Mouse (Mus musculus): Measurements from ENCODE around the gene Mmp11.

The Mmp11 gene

DNA sequence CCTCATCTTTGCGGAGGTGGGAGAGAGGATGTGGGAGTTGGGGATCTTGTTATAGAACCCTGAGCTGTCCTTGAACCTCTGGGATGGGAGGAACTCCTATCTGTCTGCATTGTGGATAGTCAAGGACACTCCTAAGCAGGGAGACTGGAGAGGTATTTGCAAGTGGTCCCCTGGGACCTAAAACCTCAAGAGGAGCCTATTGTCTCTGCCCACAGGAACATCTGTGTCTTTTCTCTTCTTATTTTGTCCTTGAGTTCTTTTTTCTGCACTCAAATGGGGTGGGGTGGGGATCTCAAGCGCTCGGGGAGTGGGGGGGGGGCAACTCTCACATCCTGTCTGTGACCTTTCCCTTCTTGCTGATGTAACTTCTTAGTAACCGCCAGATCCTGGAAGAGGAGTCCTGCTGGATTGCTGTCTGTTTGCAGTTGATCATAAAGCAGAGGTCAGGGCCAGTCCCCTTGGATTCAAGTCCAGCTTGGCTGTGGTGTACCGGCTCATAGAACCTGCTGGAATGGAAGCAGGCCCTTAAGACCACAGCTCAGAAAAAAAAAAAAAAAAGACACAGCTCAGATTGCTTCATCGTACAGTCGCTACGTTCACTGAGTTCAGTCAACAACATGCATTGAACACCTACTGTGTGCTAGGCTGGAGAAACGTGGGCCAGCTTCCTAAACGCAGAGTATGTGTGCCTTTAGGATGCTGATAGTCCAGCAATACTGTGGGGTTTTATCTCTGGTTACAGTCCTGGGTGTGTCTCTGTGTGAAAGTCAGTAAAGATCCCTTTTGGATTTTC lies 1.8 kb upstream of the Mmp11 start:
- no peak for DNase-seq

DNA sequence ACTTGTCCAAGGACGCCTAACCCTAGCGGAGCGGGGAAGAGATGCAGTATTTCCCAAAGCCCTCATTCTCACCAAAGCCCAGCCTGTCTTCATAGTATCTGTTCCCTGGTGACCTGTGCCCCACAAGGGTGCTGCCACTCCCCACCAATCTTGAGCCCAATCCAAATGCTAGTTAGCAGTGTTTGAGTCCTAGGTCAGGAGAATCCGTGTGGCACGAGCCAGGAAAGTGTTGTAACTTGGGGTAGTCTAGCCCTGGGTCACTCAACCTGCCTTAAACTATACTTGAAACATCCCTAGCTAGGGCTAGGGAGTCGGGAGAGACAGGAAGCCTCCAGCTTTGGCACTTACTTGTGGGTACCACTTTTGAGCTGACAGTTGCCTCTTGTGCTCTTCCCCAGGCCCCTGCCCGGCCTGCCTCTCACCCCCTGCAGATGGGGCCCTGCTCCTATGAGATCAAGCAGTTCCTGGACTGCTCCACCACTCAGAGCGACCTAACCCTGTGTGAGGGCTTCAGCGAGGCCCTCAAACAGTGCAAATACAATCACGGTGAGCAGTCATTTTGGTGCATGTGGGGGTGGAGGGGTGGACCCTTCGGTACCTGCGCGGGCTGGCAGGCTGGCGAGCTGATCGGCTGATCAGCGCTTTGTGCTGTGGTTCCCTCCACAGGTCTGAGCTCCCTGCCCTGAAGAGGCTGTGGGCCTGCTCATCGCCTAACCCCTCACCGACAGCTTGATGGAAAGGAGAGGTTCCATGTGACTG lies 792 bp upstream of the Mmp11 start:
- DNase-seq: no peak

DNA sequence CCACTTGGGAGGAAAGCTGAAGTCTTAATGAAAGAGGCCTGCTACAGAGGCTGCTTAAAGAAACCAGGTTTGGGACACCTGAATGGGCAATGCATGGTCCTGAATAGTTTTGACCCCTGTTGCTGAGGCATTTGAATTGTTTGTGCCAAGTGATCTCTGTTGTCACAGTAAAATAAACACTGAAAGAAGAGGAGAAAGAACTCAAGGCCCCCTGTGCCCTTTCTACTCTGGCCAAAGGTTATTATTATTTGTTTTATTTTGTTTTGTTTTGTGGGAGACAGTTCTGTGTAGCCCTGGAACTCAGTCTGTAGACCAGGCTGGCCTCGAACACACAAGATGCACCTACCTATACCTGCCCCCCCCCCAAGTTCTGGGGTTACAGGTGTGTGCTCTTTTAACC lies 1.3 kb downstream of the Mmp11 start:
- no peak for DNase-seq

DNA sequence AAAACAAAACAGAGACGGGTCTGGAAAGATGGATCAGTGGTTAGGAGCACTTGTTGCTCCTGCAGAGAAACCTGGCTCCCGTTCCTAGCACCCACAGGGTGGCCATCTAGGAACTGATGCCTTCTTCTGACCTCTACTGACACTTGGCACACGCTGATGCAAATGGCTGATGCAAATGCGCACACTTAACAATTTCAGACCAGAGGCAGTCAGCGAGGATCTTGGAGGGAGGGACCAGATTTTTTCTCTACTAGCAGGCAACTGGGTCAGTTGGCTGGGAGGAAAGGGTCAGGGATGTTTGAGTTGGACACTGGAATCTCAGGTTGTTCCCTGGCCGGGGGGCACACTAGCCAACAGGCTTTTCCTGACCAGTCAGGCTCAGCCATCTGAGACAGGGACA lies 3.4 kb downstream of the Mmp11 start, which contains the start of gene Chchd10:
Gene Chchd10 (plus strand): TSS at position 240 of the 400 bp plus-strand sequence.
- DNase-seq: no peak

DNA sequence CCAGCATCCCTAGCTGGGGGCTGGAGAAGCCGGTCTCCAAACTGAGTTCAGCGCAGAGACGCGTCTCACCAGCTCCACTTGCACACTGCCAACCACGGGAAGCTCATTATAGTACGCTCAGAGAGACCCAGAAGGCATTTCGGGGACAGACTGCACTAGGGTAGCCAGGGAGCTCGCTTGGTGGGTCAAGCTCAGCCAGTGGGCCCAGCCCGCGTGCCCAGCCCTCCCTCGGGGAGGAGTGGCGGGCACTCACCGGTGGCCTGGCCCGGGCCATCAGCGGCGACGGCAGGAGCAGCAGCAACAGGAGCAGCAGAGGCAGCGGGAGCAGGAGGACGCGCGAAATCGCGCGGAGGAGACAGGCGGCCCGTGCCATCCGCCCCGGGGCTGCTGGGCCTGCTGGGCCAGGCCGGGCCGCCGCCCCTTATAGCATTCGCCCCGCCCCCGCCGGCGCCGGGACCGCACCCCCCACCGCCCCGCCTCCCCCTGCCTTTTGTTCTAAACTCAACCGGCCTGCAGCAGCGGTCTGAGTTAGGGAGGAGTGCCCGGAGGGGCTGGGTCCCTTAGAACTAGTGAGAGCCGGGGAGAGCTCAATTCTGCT lies 4.1 kb downstream of the Mmp11 start:
- no peak for DNase-seq

DNA sequence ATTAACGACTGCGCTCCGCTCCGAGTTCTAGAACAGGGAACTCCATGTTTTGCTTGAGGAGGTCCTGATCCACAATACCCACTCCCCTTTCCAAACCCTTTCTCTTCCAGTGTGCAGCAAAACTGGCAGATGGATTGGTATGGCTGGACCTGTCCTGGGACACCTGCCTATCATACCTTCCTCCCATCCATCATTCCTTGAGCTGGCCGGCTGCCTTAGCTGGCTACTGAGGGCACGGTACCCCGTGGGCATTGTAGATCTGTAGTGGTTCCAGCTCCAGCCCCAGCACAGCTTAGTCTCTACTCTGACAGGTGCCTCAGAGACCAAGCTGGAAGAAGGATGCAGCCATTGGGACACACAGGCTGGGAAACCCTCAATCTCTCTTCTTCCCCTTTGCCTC lies 5.0 kb downstream of the Mmp11 start:
- DNase-seq: no peak

DNA sequence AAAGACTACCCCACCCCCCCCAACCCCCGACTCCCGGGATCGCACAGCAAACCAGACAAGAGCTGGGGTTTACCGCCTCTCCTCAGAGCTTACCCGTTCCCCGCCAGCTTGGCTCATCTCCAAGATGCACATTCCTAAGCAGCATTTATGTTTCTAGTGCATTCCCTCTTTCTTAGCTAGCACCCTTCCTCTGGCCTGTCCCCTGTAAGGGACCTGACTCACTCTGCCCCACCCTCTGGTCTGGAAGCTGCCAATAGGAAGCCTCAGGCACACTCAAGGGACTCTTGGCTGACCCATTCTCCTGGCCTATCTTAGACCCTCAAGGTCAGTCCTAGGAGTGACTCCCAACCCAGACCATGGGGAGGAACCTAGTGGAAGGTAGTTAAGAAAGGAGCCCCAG lies 6.0 kb downstream of the Mmp11 start:
- DNase-seq: no peak

DNA sequence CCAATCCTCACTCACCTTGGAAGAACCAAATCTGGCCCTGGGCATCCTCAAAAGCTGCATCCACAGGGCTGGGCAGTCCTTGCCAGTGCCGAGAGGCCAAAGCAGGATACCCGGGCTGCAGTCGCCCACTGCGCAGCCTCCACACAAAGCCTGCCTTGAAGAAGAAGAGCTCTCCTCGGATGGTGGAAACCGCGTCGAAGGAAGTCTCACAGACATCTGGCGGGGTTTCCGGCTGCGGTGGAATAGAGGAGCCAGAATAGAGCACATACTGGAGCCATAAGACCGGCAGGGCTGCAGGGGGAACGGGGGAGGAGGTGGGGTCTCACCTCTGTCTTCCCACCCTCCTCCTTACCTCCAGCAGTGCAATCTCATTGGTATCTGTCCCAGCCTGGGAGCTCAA lies 9.9 kb downstream of the Mmp11 start:
- DNase-seq: no peak

DNA sequence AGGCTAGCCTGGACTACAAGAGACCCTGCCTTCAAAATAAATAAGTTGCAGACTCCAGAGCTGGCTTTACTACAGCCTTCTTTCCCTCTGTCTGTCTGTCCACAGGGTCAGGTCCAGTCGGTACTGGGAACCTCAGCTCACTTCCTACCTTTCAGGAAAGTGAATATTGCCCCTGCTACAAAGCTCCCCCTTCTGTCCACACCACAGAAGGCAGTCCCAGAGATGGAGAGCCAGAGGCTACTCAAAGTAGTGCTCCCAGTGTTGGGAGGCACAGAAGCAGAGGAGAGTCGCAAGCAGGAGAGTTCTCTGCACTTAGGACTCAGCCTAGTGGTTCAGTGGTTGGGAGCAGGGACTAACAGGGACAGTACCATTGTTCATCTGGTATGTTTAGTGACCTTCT lies 12.0 kb downstream of the Mmp11 start:
- no peak for DNase-seq

DNA sequence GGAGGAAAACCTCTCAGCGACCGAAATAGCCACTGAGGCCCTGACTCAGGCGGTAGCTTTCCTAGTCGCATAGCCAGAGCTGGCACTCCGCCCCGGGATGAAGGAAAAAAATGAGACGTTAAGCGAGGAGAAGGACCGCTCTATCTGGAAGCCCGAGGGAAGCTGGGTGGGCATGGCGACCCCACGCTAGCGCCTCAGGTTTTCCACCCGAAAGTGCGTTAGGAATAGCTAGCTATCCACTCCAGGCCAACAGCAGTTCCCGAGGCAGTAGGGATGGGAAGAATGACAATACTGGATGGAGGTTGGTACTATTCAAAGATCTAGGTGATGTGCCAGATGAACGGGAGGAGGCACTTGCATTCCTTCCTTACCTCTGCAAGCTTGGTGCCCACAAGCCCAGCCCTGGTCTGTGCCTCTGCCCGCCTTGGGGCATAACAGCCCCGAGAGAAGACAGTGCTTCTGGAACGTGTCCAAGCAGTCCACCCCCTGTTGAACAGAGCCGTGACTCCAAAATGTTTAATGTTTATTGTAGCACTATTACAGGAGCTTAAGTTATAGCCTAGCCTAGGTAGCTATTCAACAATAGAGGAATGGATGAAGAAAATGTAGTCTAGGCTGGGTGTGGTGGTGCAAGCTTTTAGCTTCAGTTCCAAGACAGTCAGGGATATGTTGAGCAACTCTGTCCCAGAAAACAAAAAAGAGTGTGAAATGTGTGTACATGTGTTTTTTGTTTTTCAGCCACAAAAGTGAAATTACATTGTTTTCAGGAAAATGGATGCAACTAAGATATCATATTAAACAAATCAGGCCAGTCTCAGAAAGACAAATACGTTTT lies 14.4 kb downstream of the Mmp11 start:
- DNase-seq: no peak

DNA sequence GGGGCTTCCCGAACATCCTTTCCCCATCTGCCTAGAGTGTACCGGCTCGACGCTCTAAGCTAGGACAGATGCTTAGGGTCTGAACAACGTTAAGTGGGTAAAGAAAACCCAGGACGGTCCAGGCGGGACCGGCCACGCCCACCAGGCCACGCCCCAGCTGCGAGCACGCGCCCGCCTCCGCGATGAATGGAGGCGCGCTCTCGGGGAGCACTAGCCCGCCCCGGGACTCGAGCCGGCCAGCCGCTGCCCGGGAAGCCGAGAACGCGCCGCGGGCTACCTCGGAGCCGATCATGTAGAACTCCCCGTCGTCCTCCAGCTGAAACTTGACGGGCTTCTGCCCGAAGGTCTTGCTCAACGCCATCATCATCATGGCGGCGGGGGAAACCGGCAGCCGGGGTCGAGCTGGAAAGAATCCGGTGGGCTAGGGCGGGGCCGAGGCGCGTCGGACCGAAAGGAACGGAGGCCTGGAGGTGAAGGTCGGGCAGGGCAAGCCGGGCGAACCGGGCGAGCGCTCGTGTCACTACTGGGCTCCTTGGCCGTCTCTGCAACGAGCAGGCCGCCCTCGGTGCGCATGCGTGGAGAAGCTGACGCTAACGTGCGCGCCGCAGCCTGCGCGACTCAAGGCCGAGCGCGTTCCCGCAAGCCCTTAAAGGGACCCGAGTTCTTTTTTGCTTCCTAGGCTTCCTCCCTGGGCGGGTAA lies 15.1 kb downstream of the Mmp11 start, which contains the start of gene Smarcb1:
Gene Smarcb1 (minus strand): TSS at position 592 of the 700 bp plus-strand sequence.
- DNase-seq: peak; percentile 94

DNA sequence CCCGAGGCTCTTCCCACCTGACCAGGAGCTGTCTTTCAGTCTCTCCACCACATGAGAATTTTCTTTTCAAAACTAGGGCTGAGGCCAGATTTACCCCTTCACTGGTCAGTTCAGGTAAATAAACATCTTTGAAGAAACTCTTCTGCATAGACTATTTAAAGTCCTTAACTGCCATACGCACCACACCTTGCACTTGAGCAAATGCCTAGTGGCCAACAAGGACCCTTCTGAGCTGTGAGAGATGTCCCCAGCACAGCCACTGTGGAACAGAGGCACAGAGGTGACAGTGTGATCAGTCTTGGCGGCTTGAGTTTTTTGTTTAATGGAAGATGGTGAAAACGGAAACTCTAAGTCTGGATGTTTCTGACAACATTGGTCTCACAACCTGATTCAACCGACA lies 17.3 kb downstream of the Mmp11 start:
- no peak for DNase-seq

DNA sequence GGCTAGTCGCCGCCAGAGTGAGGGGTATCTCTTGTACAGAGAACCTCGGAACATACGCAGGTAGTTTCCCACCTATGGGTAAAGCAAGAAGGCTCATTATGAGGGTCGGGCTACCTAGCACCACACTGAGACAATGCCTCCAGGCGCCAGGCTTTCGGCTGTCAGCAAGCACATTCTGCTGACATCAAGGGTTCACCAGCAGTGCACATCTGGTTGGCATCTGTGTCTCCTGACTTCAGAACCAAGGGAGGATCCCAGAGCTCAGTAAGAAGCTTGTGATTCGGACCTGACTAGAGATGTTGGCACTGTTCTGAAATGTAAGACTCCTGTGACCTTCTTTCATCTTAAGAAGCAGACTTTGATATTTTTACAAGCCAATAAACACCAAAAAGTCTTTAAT lies 19.5 kb downstream of the Mmp11 start:
- DNase-seq: no peak

DNA sequence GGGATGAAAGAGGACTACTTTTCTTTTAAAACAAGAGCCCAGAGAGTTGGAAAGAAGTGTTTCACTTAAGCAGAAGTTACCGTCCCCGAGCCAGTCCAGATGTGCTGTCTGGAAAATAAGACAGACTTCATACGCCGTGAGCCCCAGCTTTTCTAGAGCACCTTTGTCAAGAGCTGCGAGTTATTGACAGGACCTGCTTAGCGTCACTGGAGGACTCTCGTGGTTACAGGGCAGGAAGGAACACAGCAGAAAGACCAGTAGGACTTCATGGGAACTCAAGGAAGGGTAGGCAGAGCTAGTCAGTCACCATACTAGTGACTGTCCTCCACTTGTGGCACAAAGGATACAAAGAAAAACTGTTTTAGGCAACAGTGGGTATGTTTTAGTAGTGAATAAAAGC lies 20.7 kb downstream of the Mmp11 start:
- DNase-seq: no peak

DNA sequence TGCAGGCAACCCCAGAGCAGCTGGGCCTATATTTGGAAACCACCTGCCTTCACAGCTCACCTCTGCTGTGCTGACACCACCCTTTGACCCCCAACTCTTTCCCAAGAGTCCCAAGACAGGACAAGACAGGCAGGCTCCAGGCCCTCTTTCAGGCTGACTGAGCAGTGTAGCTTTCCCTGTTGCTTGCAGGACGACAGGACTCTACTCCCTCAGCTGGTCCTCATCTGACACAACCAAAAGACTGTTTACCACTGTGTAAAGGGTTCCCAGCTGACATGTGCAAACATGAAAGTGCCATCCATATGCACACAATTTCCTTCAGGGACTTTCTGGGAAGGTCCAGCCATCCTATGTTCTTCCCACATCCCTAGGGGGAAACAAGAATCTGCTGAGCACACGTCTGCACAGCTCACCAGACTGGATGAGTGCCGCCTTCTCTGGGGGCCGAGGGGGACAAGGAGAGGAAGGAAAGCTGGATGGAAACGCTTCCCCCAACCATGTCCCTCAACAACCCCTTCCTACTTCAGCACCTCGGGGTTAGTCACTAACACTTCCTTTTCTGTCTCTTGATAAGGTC lies 23.2 kb downstream of the Mmp11 start:
- no peak for DNase-seq

DNA sequence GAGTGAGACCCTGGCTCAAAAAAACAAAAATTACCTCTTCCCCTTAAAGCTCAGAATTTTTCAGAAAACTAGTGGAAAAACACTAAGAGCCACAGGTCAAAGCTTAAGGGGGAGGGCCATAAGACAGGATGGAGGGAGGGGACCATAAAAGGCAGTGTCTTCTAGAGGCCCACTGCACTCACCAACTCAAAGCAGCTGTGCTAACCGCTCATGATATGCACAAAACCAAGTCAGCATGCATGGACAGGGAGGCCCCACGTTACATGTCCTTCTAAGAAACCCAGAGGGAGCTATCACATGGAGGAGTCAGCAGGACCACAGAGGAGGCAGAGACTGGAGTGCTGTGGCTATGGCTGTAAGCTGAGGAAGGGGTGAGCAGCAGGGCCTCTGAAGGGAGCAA lies 25.6 kb downstream of the Mmp11 start:
- no peak for DNase-seq

DNA sequence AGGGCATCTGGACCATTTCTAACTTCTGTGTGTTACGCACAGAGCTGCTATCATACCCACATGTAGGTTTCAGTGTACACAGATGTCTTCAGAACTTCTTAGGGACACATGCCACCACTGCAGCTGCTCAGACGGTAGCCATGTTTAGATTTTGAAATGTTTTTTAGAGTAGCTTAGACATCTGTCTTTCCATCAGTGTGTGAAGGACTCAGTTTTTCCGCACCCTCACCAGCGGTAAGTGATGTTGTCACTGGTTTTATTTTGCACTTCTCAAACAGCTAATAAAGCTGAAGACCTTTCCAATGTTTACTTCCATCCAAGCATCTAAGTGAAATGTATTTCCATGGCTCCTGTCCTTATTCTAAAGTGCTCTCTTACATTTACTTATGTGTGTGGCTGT lies 29.4 kb downstream of the Mmp11 start:
- DNase-seq: no peak

DNA sequence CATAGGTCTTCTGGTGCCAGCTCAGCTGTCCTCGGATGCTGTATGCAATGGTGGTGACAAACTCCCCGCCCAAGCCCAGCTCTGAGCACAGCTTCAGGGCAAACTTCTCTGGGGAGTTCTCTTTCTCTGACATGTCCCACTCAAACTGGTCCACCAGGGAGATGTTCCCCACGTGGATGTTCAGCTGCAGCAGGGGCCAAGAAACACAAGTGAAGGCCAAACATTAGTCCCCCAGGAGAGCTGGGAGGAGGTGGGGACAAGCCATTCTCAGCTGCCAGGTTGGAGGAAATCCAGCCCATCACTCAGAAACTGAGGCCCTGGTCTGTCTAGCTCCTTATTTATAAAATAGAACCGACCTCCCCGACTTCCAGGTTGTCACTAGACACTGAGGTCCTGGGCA lies 31.9 kb downstream of the Mmp11 start:
- DNase-seq: no peak

DNA sequence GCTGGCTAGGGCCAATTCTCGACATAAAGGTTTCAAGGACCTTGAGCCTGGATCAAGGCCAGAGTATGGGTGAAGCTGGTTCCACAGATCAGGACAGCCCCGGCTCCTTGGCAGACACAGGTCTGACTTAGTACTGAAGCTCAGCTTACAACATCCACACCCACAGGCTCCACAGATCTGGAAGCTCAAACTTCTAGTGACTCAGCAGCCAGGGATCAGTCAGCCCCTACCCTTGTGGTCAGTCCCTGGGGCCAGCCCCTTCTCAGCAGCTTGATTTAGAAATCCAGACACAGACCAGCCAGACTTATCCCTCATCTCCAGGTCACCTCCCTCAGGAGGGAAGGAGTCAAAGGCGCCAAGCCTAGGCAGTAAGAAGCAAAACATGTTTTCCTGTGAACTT lies 37.5 kb downstream of the Mmp11 start:
- DNase-seq: no peak

DNA sequence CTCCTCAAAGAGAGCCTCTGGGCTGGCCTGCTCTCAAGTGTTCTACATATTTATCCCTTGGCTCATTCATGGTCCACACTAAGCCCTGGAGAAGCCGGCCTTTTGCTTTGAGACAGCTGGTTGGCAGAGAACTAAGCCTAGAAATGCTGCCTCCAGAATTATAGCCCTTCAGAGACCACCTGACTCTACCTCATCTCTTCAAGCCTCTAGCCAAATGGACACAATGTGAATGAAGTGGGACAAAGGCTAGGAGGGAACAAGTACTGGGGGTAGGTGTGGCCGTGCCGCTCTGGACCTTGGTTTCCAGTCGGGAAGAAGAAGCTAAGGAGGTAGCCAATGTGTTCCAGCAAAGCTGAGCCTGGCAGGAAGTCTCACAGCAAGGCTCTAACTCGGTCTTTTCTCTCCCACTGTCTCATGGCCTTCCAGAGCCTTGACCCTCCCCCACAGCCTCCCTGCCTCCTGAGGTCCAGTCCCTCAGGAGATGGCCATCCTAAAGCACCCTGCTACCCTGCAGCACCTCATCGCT lies 38.2 kb downstream of the Mmp11 start:
- no peak for DNase-seq

DNA sequence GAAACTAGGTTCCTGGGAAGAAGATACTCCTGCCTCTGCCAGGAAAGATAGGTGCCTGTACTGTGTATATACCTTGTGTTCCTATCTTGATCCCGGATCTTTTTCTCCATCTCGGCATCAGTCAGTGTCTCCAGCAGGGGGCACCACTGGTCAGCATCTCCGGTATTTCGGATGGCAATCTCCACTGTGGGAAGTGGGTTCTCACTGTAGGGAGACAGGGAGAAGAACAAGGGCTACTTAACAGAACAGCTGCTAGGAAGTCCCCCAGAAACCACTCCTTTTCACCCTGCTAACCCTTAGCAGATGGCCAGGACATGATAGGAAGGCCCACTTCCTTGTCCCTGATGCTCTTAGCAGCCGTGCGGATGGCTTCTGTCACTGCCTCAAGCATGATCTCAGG lies 38.9 kb downstream of the Mmp11 start:
- no peak for DNase-seq

DNA sequence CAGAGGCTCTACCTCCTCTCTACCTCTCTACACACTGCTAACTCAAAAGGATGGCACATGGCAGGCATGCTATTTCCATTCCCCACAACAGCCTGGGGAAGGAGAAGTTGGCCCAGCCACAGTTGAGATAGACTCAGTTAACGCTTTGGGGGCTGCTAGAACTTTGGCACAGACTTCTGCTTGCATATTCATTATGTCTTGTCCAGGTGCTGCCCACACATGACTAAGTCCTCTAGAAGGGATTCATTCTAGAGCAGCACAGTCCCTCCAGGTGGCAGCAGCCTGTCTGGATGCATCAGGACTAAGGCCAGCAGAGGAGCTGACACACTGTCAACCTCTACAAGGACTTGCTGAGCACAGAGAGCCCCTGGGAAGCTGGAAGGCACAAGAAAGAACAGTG lies 40.1 kb downstream of the Mmp11 start:
- DNase-seq: peak; percentile 60
